Mouse (Mus musculus) liver, embryonic 14.5 days (tissue): ENCODE data around the gene Lhx9. TPM values are rescaled to one million over a fixed set of nuclear protein-coding genes. Genes with fewer than 3 reads are reported as not detected.

ENCODE experiments used
- ATAC-seq: fragments of 200-750 bp; cut with Nextera tagmentation; 2 replicates; pipeline ENCODE4 v1.8.0; 2017; ENCODE audit warnings: moderate number of reproducible peaks, mild to moderate bottlenecking, moderate library complexity; ENCODE audit not compliant: insufficient read depth
- DNase-seq, 3 experiments: peaks; one replicate each; pipeline ENCODE4 v3.0.0-alpha.2; 2012 to 2013; ENCODE audit warnings: low read depth in 3 of 3, low spot score in 3 of 3
- H3K27ac ChIP-seq: fragments of 300-500 bp; sonication (generic); 2 replicates; pipeline ENCODE4 v1.5.1; 2014; ENCODE audit warnings: moderate library complexity, mild to moderate bottlenecking, control low read depth, inconsistent platforms
- H3K27me3 ChIP-seq: fragments of 300-500 bp; sonication (generic); 2 replicates; pipeline ENCODE4 v1.6.1; 2014; ENCODE audit warnings: mild to moderate bottlenecking, low read length, moderate library complexity; ENCODE audit not compliant: control insufficient read depth, insufficient read depth
- H3K36me3 ChIP-seq: fragments of 300-500 bp; sonication (generic); replicated peaks from 2 replicates; pipeline ENCODE4 v1.6.1; 2014; ENCODE audit warnings: low read depth; ENCODE audit not compliant: control insufficient read depth, insufficient read depth
- H3K4me1 ChIP-seq, 2 experiments: fragments of 200-500 bp in 1 of 2; fragments of 300-500 bp in 1 of 2; sonication (generic) in 1 of 2; replicated peaks; 2 replicates each; pipeline ENCODE4 v1.6.1; 2012 to 2014; ENCODE audit warnings: antibody characterized with exemption in 1 of 2, inconsistent platforms in 1 of 2, low read length in 1 of 2; ENCODE audit not compliant: control insufficient read depth in 2 of 2, insufficient read depth in 2 of 2
- H3K4me2 ChIP-seq: fragments of 300-500 bp; sonication (generic); 2 replicates; pipeline ENCODE4 v1.6.1; 2014; ENCODE audit warnings: low read depth, mild to moderate bottlenecking, control low read depth, moderate library complexity
- H3K4me3 ChIP-seq, 2 experiments: fragments of 200-500 bp in 1 of 2; fragments of 300-500 bp in 1 of 2; sonication (generic) in 1 of 2; 2 replicates each; pipeline ENCODE4 v1.5.1; 2012 to 2014; ENCODE audit warnings: low read depth in 2 of 2, low read length in 2 of 2, mild to moderate bottlenecking in 2 of 2, control low read depth in 1 of 2, inconsistent platforms in 1 of 2, moderate library complexity in 1 of 2; ENCODE audit not compliant: insufficient read depth in 1 of 2
- H3K9ac ChIP-seq: fragments of 300-500 bp; sonication (generic); replicated peaks from 2 replicates; pipeline ENCODE4 v1.6.1; 2014; ENCODE audit warnings: mild to moderate bottlenecking, control low read depth, moderate library complexity
- H3K9me3 ChIP-seq: fragments of 300-500 bp; sonication (generic); 2 replicates; pipeline ENCODE4 v1.6.1; 2016; ENCODE audit warnings: low read length, mixed read lengths; ENCODE audit not compliant: control insufficient read depth
- CTCF ChIP-seq: IDR thresholded peaks from 2 replicates; pipeline ENCODE4 v1.5.1; 2016; ENCODE audit warnings: antibody characterized with exemption, low read depth, control low read depth
- EP300 ChIP-seq: IDR thresholded peaks from 2 replicates; pipeline ENCODE4 v1.6.1; 2016; ENCODE audit warnings: antibody characterized with exemption, low read depth
- WGBS: fragments of 180-500 bp; shearing (Covaris S2); extraction: QIAGEN DNeasy Blood & Tissue Kit; methylation state at CpG from one replicate; pipeline ENCODE4 v1.1.7; 2014; ENCODE audit not compliant: insufficient replicate concordance; 5-methylcytosine and 5-hydroxymethylcytosine counted together
- polyA plus RNA-seq, 2 experiments: library from polyadenylated mRNA; depleted of rRNA in 1 of 2; stranded (reverse) in 1 of 2; unstranded in 1 of 2; fragments of >200 nt; fragmentation: Nextera tagmentation in 1 of 2; extraction: Ambion mirVana in 1 of 2; gene quantifications; 2 replicates each; pipeline versions ENCODE4 v1.2.1 to v1.2.3; 2012 to 2014

Gene Lhx9
- polyA plus RNA-seq, 2 experiments = 0.13 TPM; not detected in 1

DNA sequence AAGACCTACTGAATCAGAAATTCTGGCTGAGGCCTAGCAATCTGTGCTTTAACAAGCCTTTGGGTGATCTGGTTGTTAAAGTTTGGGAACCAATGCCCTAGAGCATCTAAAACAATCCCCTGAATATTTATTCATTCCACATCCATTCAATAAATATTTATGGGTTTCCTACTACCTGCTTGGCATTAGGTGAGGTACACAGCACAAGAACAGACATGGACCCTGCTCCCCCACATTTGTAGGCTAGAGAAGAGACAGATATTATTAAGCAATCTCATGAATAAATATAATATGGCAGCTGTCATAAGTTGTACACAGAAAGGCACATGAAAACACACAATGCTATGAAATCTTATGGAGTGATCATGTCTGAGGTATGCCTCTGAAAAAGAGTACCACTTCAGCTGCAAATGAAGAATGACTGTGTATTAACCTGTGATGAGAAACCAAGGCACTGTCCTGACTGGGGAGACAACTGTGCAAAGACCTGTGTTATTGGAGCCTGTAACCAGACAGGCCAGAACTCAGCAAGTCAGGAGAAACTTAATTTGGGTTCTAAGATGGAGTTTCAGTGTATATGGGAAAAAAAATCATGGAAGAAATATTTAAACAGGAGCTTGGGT lies 48.6 kb downstream of the Lhx9 start:
- H3K9me3 ChIP-seq = no peaks in the 10 kb centered on the region
- H3K4me2 ChIP-seq = no peak overlapping the region
- no peak for TF ChIP-seq EP300
- TF ChIP-seq CTCF = no peak
- ATAC-seq = no peak
- no peak overlapping the region for H3K4me3 ChIP-seq
- no peaks in the 10 kb centered on the region for H3K4me1 ChIP-seq
- H3K27me3 ChIP-seq = no peaks in the 10 kb centered on the region
- no peak for DNase-seq
- H3K36me3 ChIP-seq = no peaks in the 10 kb centered on the region
- H3K9ac ChIP-seq = no peak overlapping the region
- no peak overlapping the region for H3K27ac ChIP-seq

DNA sequence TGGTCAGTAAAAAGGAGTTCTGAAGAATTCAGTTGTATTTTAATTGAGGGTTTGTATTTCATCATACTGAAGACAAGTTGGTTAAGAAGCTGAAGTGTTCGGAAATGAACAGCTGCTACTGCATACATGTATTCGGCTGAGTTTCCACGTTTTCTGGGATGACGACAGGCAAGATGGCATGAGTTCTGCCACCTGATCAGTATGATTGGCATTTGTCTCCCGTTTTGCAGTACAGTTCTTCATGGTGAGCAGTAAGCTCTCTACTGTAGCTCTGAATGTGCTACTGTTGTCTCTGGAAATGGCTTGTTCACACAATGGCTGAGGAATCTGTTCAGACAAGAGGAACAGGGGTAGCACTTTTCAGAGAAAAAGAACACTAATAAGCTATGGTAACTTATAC lies 50.3 kb downstream of the Lhx9 start:
- Histone ChIP-seq H3K4me2 (no peak overlapping the region), H3K4me1 (no peaks in the 10 kb centered on the region), H3K9me3 (no peaks in the 10 kb centered on the region), H3K27me3 (no peaks in the 10 kb centered on the region), H3K27ac (no peak overlapping the region), H3K36me3 (no peaks in the 10 kb centered on the region), H3K4me3 (no peak overlapping the region), H3K9ac (no peak overlapping the region)
- DNase-seq = no peak
- TF ChIP-seq CTCF (no peak), EP300 (no peak)
- 64% methylated on average over 5 of the region's 5 CpGs for WGBS
- ATAC-seq = no peak

DNA sequence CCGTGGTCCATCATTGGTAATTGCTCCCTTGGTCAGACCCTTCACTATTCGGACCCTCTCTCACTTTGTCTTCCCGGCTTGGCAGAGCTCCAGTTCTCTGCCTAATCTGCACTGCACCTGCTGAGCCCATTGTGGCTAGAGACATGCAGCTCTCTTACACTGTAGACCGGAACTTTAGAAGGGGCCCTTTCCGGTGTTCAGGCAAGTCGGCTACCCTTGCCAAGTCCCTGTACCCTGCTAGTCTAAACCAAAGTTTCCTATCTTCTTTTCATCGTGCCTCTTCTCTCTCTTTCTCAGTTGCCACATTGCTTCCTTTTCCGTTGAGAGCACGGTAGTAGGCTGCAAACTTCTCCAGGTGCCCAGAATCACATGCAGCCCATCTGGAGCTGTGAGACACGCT lies 62.5 kb downstream of the Lhx9 start:
- Histone ChIP-seq H3K4me3 (no peak overlapping the region), H3K9me3 (no peaks in the 10 kb centered on the region), H3K9ac (no peak overlapping the region), H3K27me3 (no peaks in the 10 kb centered on the region), H3K36me3 (no peaks in the 10 kb centered on the region), H3K27ac (no peak overlapping the region), H3K4me1 (no peaks in the 10 kb centered on the region), H3K4me2 (no peak overlapping the region)
- ATAC-seq = no peak
- DNase-seq = no peak
- 54% methylated on average over 10 of the region's 10 CpGs for WGBS
- TF ChIP-seq CTCF = no peak
- no peak for TF ChIP-seq EP300

DNA sequence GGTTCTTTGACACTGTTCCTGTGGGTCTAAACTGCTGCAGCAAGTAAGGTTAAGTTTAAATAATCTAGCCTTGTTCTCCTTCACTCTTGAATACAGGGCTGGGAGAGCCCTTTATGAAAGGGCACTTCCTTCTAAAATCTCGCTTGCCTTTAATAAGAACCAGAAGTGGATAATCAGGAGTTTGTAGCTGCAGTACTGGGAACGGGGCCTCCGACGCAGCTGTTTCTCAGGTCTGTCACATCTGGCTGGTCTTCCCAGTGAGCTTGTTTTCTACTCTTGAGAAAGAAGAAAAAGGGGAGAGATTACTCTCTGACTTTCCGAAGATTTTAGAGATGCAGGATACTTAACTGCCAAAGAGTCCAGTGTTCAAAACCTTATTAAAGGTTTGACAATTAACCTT lies 64.4 kb downstream of the Lhx9 start:
- ATAC-seq = no peak
- no peak overlapping the region for H3K27ac ChIP-seq
- no peaks in the 10 kb centered on the region for H3K4me1 ChIP-seq
- H3K9me3 ChIP-seq = no peaks in the 10 kb centered on the region
- H3K4me2 ChIP-seq = no peak overlapping the region
- no peak overlapping the region for H3K4me3 ChIP-seq
- H3K9ac ChIP-seq = no peak overlapping the region
- 57% methylated on average over 5 of the region's 5 CpGs for WGBS
- H3K27me3 ChIP-seq = no peaks in the 10 kb centered on the region
- TF ChIP-seq EP300 = no peak
- TF ChIP-seq CTCF = no peak
- no peak for DNase-seq
- H3K36me3 ChIP-seq = no peaks in the 10 kb centered on the region

Other genes starting within 250 kb of the Lhx9 start
- 3.8 and 5.5 TPM in 2 replicates for gene Nek7, start 228.4 kb downstream of the Lhx9 start, polyA plus RNA-seq (2012; rRNA removed)
- gene Nek7, start 228.4 kb downstream of the Lhx9 start, polyA plus RNA-seq (2014; fragmentation: Nextera tagmentation; extraction: Ambion mirVana) = 13.2 and 13.7 TPM in 2 replicates
- gene 2310009B15Rik, start 8.3 kb upstream of the Lhx9 start, polyA plus RNA-seq (2012; rRNA removed) = 10.1 and 10.9 TPM in 2 replicates
- gene 2310009B15Rik, start 8.3 kb upstream of the Lhx9 start, polyA plus RNA-seq (2014; fragmentation: Nextera tagmentation; extraction: Ambion mirVana) = 13.1 and 17.3 TPM in 2 replicates
- 0.62 and 0.78 TPM in 2 replicates for gene Dennd1b, start 114.9 kb upstream of the Lhx9 start, polyA plus RNA-seq (2012; rRNA removed)
- 2.2 and 2.3 TPM in 2 replicates for gene Dennd1b, start 114.9 kb upstream of the Lhx9 start, polyA plus RNA-seq (2014; fragmentation: Nextera tagmentation; extraction: Ambion mirVana)